Mouse (Mus musculus) adipose tissue, adult 10 weeks (tissue): ENCODE data around the gene G6pd2. TPM values are rescaled to one million over a fixed set of nuclear protein-coding genes. Genes with fewer than 3 reads are reported as not detected.

Experiments used
- polyA plus RNA-seq: library from polyadenylated mRNA; stranded (reverse); fragments of 350-450 nt; fragmentation: Illumina TruSeq; extraction: RNeasy Lipid Tissue Mini Kit (QIAGEN cat#74804); gene quantifications from one replicate; pipeline ENCODE4 v1.2.3, GENCODE M21; 2014; ENCODE audit warnings: low read depth, low replicate concordance

Gene G6pd2
- 1.3 TPM for polyA plus RNA-seq

DNA sequence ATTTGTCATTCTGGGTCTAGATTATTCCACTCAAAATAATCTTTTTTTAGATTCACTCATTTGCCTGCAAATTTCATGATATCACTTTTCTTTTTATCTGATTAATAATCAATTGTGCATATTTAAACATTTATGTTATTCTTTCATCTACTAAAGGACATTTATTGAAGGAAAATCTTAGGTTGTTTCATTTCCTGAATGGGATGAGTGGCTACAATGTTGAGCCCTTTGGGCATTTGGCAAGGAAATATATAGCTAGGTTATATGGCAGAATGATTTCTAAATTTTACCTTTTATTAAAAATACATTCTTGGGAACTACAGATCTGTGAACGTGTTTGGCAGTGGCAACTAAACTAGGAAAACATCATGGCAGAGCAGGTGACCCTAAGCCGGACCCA is at the start of gene G6pd2:
Gene G6pd2, plus strand, starts transcription at position 301 of the 400 bp plus-strand sequence.

